Mouse (Mus musculus) bone marrow macrophage, adult 2 months (primary cell): ENCODE results near the gene Mms19.

ENCODE experiments used
- CTCF ChIP-seq: IDR thresholded peaks from 2 replicates; pipeline ENCODE4 v1.5.1; 2012; ENCODE audit warnings: low read depth, mild to moderate bottlenecking, low read length, moderate library complexity
- POLR2A ChIP-seq: IDR thresholded peaks from 2 replicates; pipeline ENCODE4 v1.6.1; 2012; ENCODE audit warnings: mild to moderate bottlenecking, low read depth, low read length, borderline replicate concordance

GRCm38 (mm10) chr19:41997090-41997489 lies 16.1 kb upstream of the Mms19 start:
- TF ChIP-seq CTCF (no peak), POLR2A (no peak)
